Mouse (Mus musculus) forebrain, embryonic 12.5 days (tissue): ENCODE measurements around the gene Rasgef1b. TPM values are rescaled to one million over a fixed set of nuclear protein-coding genes. Genes with fewer than 3 reads are reported as not detected.

Experiments used
- ATAC-seq: fragments of 200-750 bp; cut with Nextera tagmentation; 2 replicates; pipeline ENCODE4 v1.8.0; 2017; ENCODE audit warnings: moderate TSS enrichment; ENCODE audit not compliant: low FRiP score
- H3K27ac ChIP-seq: fragments of 300-500 bp; sonication (generic); 2 replicates; pipeline ENCODE4 v1.5.1; 2016; ENCODE audit warnings: mild to moderate bottlenecking
- H3K27me3 ChIP-seq: fragments of 300-500 bp; sonication (generic); 2 replicates; pipeline ENCODE4 v1.6.1; 2016; ENCODE audit warnings: mild to moderate bottlenecking
- H3K36me3 ChIP-seq: fragments of 300-500 bp; sonication (generic); replicated peaks from 2 replicates; pipeline ENCODE4 v1.6.1; 2016; ENCODE audit warnings: mild to moderate bottlenecking
- H3K4me1 ChIP-seq: fragments of 300-500 bp; sonication (generic); 2 replicates; pipeline ENCODE4 v1.6.1; 2016
- H3K4me2 ChIP-seq: fragments of 300-500 bp; sonication (generic); 2 replicates; pipeline ENCODE4 v1.6.1; 2016; ENCODE audit warnings: mild to moderate bottlenecking, moderate library complexity
- H3K4me3 ChIP-seq: fragments of 300-500 bp; sonication (generic); replicated peaks from 2 replicates; pipeline ENCODE4 v1.5.1; 2016; ENCODE audit warnings: mild to moderate bottlenecking
- H3K9ac ChIP-seq: fragments of 300-500 bp; sonication (generic); 2 replicates; pipeline ENCODE4 v1.6.1; 2016; ENCODE audit warnings: mild to moderate bottlenecking
- H3K9me3 ChIP-seq: fragments of 300-500 bp; sonication (generic); 2 replicates; pipeline ENCODE4 v1.6.1; 2016
- WGBS: fragments of 180-500 bp; shearing (Covaris S2); methylation state at CpG from one replicate; pipeline ENCODE4 v1.1.7; 2016; 5-methylcytosine and 5-hydroxymethylcytosine counted together
- polyA plus RNA-seq: library from polyadenylated mRNA; unstranded; fragments of >200 nt; fragmentation: Nextera tagmentation; extraction: Ambion mirVana; gene quantifications from 2 replicates; pipeline ENCODE4 v1.2.1, GENCODE M21; 2016

Rasgef1b gene
- polyA plus RNA-seq, result 36.6 and 36.9 TPM in 2 replicates

DNA sequence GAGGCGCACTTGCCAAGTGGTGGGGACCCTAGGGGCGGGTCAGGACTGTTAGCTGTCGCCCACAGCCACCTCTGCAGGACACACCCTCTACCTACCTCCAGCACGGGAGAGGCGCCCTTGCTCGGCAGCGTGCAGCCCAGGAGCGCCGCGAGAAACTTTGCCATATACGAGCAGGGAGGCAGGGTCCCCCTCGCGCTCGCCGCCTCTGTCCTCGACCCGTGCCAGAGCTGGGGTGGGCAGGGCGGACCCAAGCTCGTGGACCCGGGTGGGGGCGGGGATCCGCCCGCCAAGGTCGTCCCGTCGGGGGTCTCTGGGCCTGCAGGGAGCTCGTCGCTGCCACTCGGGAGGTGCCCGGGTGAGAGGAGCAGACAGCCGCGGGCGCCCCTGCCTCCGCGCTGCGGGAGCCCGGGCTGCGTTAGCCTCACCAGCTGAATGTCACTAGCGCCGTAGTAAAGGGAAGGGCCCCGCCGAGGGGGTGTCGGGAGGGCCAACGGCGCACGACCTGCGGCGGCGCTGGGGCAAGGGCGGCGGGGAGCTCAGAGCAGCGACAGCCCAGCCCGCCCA lies at the start of gene Rasgef1b:
Gene Rasgef1b (minus strand): TSS at position 417 of the 564 bp plus-strand sequence.
- H3K4me3 ChIP-seq, result peak within 1 kb of the TSS; percentile 61
- ATAC-seq, result peak; percentile 95
- peaks cover 45% of the 10 kb centered on the region for H3K27me3 ChIP-seq
- peaks cover 16% of the 10 kb centered on the region for H3K4me1 ChIP-seq
- no peaks in the 10 kb centered on the region for H3K9me3 ChIP-seq
- no peaks in the 10 kb centered on the region for H3K36me3 ChIP-seq
- peak within 1 kb of the TSS; percentile 68 for H3K9ac ChIP-seq
- H3K27ac ChIP-seq, result peak within 1 kb of the TSS; percentile 76
- H3K4me2 ChIP-seq, result peak within 1 kb of the TSS; percentile 100
- under 1% methylated on average over 48 of the region's 53 CpGs for WGBS

GRCm38 (mm10) chr5:99775342-99775741 lies 46.5 kb upstream of the Rasgef1b start:
- H3K4me3 ChIP-seq, result no peak overlapping the region
- H3K36me3 ChIP-seq, result no peaks in the 10 kb centered on the region
- H3K27me3 ChIP-seq, result no peaks in the 10 kb centered on the region
- no peak overlapping the region for H3K9ac ChIP-seq
- H3K4me1 ChIP-seq, result no peaks in the 10 kb centered on the region
- H3K9me3 ChIP-seq, result no peaks in the 10 kb centered on the region
- H3K4me2 ChIP-seq, result no peak overlapping the region
- 87% methylated on average over 16 of the region's 16 CpGs for WGBS
- no peak for ATAC-seq
- H3K27ac ChIP-seq, result no peak overlapping the region

DNA sequence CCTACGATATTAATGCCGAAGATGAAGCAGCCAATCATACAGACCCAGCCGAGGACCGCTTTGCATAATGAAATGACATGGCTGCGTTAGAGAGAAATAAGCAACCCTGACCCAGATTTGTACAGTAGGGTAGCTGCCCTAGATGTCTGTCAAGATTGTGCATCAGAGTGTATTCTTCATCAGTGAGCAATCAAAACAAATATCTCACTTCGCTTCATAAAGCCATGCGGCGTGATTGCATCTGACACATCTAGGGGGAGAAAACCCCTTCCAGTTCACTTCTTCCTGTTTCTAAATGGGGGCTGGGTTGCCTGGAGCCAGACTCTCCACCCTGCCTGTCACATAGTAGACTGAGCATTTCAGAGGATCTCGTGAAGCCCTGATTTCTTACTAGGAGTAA lies 44.4 kb upstream of the Rasgef1b start:
- 77% methylated on average over 9 of the region's 9 CpGs for WGBS
- Histone ChIP-seq H3K4me3 (no peak overlapping the region), H3K4me2 (no peak overlapping the region), H3K9me3 (0 out of 2 replicates have a peak, but pooled peaks cover 3% of the 10 kb centered on the region), H3K9ac (no peak overlapping the region), H3K4me1 (no peaks in the 10 kb centered on the region), H3K27me3 (no peaks in the 10 kb centered on the region), H3K27ac (no peak overlapping the region), H3K36me3 (no peaks in the 10 kb centered on the region)
- peak; percentile 64 for ATAC-seq

DNA sequence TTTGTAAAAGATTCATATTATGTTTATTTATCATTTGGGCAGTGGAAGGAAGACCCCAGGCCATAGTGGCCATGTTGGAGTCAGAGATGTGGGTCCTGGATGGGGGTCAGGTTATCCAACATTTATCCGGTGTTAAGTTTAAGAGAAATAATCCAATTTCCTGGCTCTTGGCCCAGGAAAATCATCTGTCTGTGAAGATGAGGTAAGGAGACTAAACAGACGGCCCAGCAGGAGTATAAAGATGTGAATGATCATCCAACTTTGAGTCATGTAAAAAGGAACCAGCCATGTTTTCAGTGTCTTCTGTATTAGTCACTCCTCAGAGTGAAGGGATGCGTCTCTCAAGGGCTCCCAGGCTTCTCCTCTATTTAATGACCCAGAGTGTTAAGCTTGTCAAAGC lies 35.4 kb upstream of the Rasgef1b start:
- peaks cover 8% of the 10 kb centered on the region for H3K4me1 ChIP-seq
- no peak overlapping the region for H3K4me2 ChIP-seq
- H3K9ac ChIP-seq, result no peak overlapping the region
- no peaks in the 10 kb centered on the region for H3K27me3 ChIP-seq
- H3K4me3 ChIP-seq, result no peak overlapping the region
- 77% methylated on average over 3 of the region's 3 CpGs for WGBS
- ATAC-seq, result no peak
- no peak overlapping the region for H3K27ac ChIP-seq
- 0 out of 2 replicates have a peak, but pooled peaks cover 3% of the 10 kb centered on the region for H3K9me3 ChIP-seq
- no peaks in the 10 kb centered on the region for H3K36me3 ChIP-seq

DNA sequence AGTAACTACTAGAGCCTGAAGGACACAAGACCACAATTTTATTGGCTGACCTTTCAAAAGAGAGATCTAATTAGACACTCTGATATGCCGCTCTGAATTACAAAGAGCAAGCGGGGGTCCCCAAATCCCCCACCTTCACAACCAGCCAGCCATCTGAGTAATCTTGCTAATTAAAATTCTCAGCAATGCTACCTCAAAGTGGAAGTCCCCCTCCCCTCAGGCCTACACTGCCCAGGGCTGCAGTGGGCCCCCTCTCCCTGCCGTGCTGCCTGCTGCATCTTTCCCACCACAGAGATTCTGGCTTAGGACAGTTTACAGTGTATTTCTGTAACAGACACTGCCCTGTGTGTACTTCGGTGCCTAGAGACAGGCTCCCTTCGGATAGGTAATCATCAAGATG lies 30.0 kb upstream of the Rasgef1b start:
- H3K27ac ChIP-seq, result peak overlapping the region; percentile 66
- peaks cover 16% of the 10 kb centered on the region for H3K4me1 ChIP-seq
- no peak overlapping the region for H3K4me3 ChIP-seq
- WGBS, result 23% methylated on average over 5 of the region's 5 CpGs
- H3K4me2 ChIP-seq, result no peak overlapping the region
- H3K9ac ChIP-seq, result no peak overlapping the region
- H3K27me3 ChIP-seq, result no peaks in the 10 kb centered on the region
- no peaks in the 10 kb centered on the region for H3K9me3 ChIP-seq
- ATAC-seq, result peak; percentile 78
- no peaks in the 10 kb centered on the region for H3K36me3 ChIP-seq

GRCm38 (mm10) chr5:99753843-99754242 lies 25.0 kb upstream of the Rasgef1b start:
- no peak overlapping the region for H3K4me2 ChIP-seq

GRCm38 (mm10) chr5:99753368-99753767 lies 24.5 kb upstream of the Rasgef1b start:
- Histone ChIP-seq H3K4me3 (no peak overlapping the region), H3K4me2 (no peak overlapping the region), H3K9ac (no peak overlapping the region), H3K9me3 (no peaks in the 10 kb centered on the region), H3K36me3 (no peaks in the 10 kb centered on the region), H3K27me3 (no peaks in the 10 kb centered on the region), H3K27ac (0 out of 2 replicates have a peak overlapping the region, but pooled peaks have one; percentile 36), H3K4me1 (peaks cover 7% of the 10 kb centered on the region; the same call in 1 of the 2 replicates)
- no peak for ATAC-seq
- WGBS, result 69% methylated on average over 13 of the region's 13 CpGs

More at GRCm38 (mm10) chr5:99753843-99754242, 25.0 kb upstream of the Rasgef1b start:
- 0 out of 2 replicates have a peak overlapping the region, but pooled peaks have one; percentile 19 for H3K27ac ChIP-seq
- no peaks in the 10 kb centered on the region for H3K27me3 ChIP-seq
- no peaks in the 10 kb centered on the region for H3K9me3 ChIP-seq
- H3K36me3 ChIP-seq, result no peaks in the 10 kb centered on the region
- H3K4me1 ChIP-seq, result peaks cover 11% of the 10 kb centered on the region
- 81% methylated on average over 12 of the region's 12 CpGs for WGBS
- H3K9ac ChIP-seq, result no peak overlapping the region
- no peak for ATAC-seq
- no peak overlapping the region for H3K4me3 ChIP-seq

GRCm38 (mm10) chr5:99752670-99753231 lies 23.9 kb upstream of the Rasgef1b start:
- Histone ChIP-seq H3K4me2 (no peak overlapping the region), H3K27me3 (no peaks in the 10 kb centered on the region), H3K27ac (0 out of 2 replicates have a peak overlapping the region, but pooled peaks have one; percentile 36), H3K4me3 (no peak overlapping the region), H3K9ac (no peak overlapping the region), H3K36me3 (no peaks in the 10 kb centered on the region), H3K4me1 (peaks cover 7% of the 10 kb centered on the region; the same call in 1 of the 2 replicates), H3K9me3 (no peaks in the 10 kb centered on the region)
- WGBS, result 86% methylated on average over 5 of the region's 5 CpGs
- ATAC-seq, result no peak

DNA sequence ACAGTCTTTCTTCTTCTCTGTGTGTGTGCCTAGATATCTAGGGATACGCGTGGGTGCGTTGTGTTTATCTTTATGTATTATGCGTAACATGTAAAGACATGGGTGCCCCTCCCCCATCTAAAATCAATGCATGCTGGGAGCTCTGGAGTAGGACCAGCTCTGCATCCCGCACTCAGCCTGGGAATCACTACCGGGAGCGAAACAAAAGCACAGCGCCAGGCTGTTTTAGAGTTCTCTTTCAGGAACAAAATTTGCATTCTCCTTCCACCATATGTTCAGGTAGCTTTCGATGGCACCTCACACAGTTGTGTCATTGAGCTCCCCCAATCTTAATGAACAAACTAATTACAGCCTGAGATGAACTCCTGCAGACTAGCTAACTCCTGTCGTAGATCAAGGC lies 19.6 kb upstream of the Rasgef1b start:
- no peaks in the 10 kb centered on the region for H3K36me3 ChIP-seq
- H3K27ac ChIP-seq, result no peak overlapping the region
- no peak overlapping the region for H3K9ac ChIP-seq
- H3K9me3 ChIP-seq, result no peaks in the 10 kb centered on the region
- no peaks in the 10 kb centered on the region for H3K27me3 ChIP-seq
- no peak overlapping the region for H3K4me3 ChIP-seq
- ATAC-seq, result peak; percentile 48; the same call in 1 of the 2 replicates
- peaks cover 16% of the 10 kb centered on the region; the same call in 1 of the 2 replicates for H3K4me1 ChIP-seq
- H3K4me2 ChIP-seq, result no peak overlapping the region
- 63% methylated on average over 10 of the region's 10 CpGs for WGBS

GRCm38 (mm10) chr5:99746087-99746486 lies 17.2 kb upstream of the Rasgef1b start:
- Histone ChIP-seq H3K4me3 (no peak overlapping the region), H3K9me3 (no peaks in the 10 kb centered on the region), H3K9ac (no peak overlapping the region), H3K27me3 (no peaks in the 10 kb centered on the region), H3K27ac (no peak overlapping the region), H3K4me1 (peaks cover 20% of the 10 kb centered on the region), H3K4me2 (no peak overlapping the region), H3K36me3 (no peaks in the 10 kb centered on the region)
- ATAC-seq, result no peak
- WGBS, result 43% methylated on average over 7 of the region's 7 CpGs

- Histone ChIP-seq H3K4me3 (no peak overlapping the region), H3K27ac (no peak overlapping the region), H3K27me3 (no peaks in the 10 kb centered on the region), H3K4me2 (no peak overlapping the region), H3K4me1 (peaks cover 28% of the 10 kb centered on the region), H3K9me3 (no peaks in the 10 kb centered on the region), H3K36me3 (no peaks in the 10 kb centered on the region), H3K9ac (no peak overlapping the region)
- no peak for ATAC-seq
- 87% methylated on average over 7 of the region's 7 CpGs for WGBS
Measured at GRCm38 (mm10) chr5:99742874-99743273, 14.0 kb upstream of the Rasgef1b start.

- Histone ChIP-seq H3K4me1 (peaks cover 30% of the 10 kb centered on the region), H3K9ac (no peak overlapping the region), H3K4me2 (no peak overlapping the region), H3K4me3 (no peak overlapping the region), H3K27ac (no peak overlapping the region), H3K36me3 (no peaks in the 10 kb centered on the region), H3K27me3 (no peaks in the 10 kb centered on the region), H3K9me3 (no peaks in the 10 kb centered on the region)
- WGBS, result 35% methylated on average over 8 of the region's 8 CpGs
- no peak for ATAC-seq
Measured at GRCm38 (mm10) chr5:99742056-99742455, 13.2 kb upstream of the Rasgef1b start.
